Mouse (Mus musculus) embryonic facial prominence, embryonic 10.5 days (tissue): Measurements from ENCODE around the gene Brat1. TPM values are rescaled to one million over a fixed set of nuclear protein-coding genes. Genes with fewer than 3 reads are reported as not detected.

Experiments used
- DNase-seq: peaks from one replicate; pipeline ENCODE4 v3.0.0-alpha.2; 2017; ENCODE audit warnings: low spot score
- H3K27ac ChIP-seq: fragments of 300-500 bp; sonication (generic); replicated peaks from 2 replicates; pipeline ENCODE4 v1.5.1; 2016; ENCODE audit warnings: mild to moderate bottlenecking
- H3K27me3 ChIP-seq: fragments of 300-500 bp; sonication (generic); replicated peaks from 2 replicates; pipeline ENCODE4 v1.6.1; 2016; ENCODE audit warnings: low read depth, mild to moderate bottlenecking; ENCODE audit not compliant: poor library complexity, severe bottlenecking
- H3K36me3 ChIP-seq: fragments of 300-500 bp; sonication (generic); replicated peaks from 2 replicates; pipeline ENCODE4 v1.6.1; 2016; ENCODE audit warnings: mild to moderate bottlenecking, moderate library complexity
- H3K4me1 ChIP-seq: fragments of 300-500 bp; sonication (generic); 2 replicates; pipeline ENCODE4 v1.6.1; 2016
- H3K4me3 ChIP-seq: fragments of 300-500 bp; sonication (generic); 2 replicates; pipeline ENCODE4 v1.5.1; 2016; ENCODE audit warnings: mild to moderate bottlenecking, moderate library complexity
- H3K9me3 ChIP-seq: fragments of 300-500 bp; sonication (generic); 2 replicates; pipeline ENCODE4 v1.6.1; 2016; ENCODE audit warnings: mild to moderate bottlenecking
- WGBS: fragments of 180-500 bp; shearing (Covaris S2); methylation state at CpG from one replicate; pipeline ENCODE4 v1.1.7; 2016; 5-methylcytosine and 5-hydroxymethylcytosine counted together
- polyA plus RNA-seq: library from polyadenylated mRNA; unstranded; fragments of >200 nt; fragmentation: Nextera tagmentation; extraction: Ambion mirVana; gene quantifications from 2 replicates; pipeline ENCODE4 v1.2.1, GENCODE M21; 2016

Brat1 gene
- polyA plus RNA-seq, 1 experiment from 2014 or later = 22.8 TPM

- peak overlapping the region; percentile 97 for H3K27ac ChIP-seq
- 40% methylated on average over 17 of the region's 17 CpGs for WGBS
These were observed 1.1 kb upstream of the Brat1 start for GRCm38 (mm10) chr5:140703480-140704377.

GRCm38 (mm10) chr5:140705501-140706171 lies 825 bp downstream of the Brat1 start:
- H3K4me1 ChIP-seq = peaks cover 44% of the 10 kb centered on the region
- no peak for DNase-seq
- H3K4me3 ChIP-seq = peak overlapping the region; percentile 70
- H3K27ac ChIP-seq = peak overlapping the region; percentile 97
- H3K27me3 ChIP-seq = no peaks in the 10 kb centered on the region
- no peaks in the 10 kb centered on the region for H3K9me3 ChIP-seq
- peaks cover 30% of the 10 kb centered on the region for H3K36me3 ChIP-seq
- 61% methylated on average over 7 of the region's 7 CpGs for WGBS

More at GRCm38 (mm10) chr5:140703480-140704377, 1.1 kb upstream of the Brat1 start:
- H3K27me3 ChIP-seq = no peaks in the 10 kb centered on the region
- DNase-seq = no peak
- H3K4me1 ChIP-seq = peaks cover 52% of the 10 kb centered on the region
- H3K9me3 ChIP-seq = no peaks in the 10 kb centered on the region
- H3K4me3 ChIP-seq = peak overlapping the region; percentile 70
- H3K36me3 ChIP-seq = peaks cover 33% of the 10 kb centered on the region

GRCm38 (mm10) chr5:140710315-140710714 lies 5.5 kb downstream of the Brat1 start:
- H3K27me3 ChIP-seq = no peaks in the 10 kb centered on the region
- H3K4me1 ChIP-seq = peaks cover 9% of the 10 kb centered on the region
- no peak overlapping the region for H3K4me3 ChIP-seq
- DNase-seq = no peak
- H3K27ac ChIP-seq = no peak overlapping the region
- WGBS = 92% methylated on average over 6 of the region's 6 CpGs
- no peaks in the 10 kb centered on the region for H3K9me3 ChIP-seq
- H3K36me3 ChIP-seq = peaks cover 77% of the 10 kb centered on the region

GRCm38 (mm10) chr5:140711040-140711439 lies 6.2 kb downstream of the Brat1 start:
- peaks cover 84% of the 10 kb centered on the region for H3K36me3 ChIP-seq
- no peaks in the 10 kb centered on the region for H3K9me3 ChIP-seq
- DNase-seq = no peak
- H3K27me3 ChIP-seq = no peaks in the 10 kb centered on the region
- H3K4me3 ChIP-seq = no peak overlapping the region
- H3K27ac ChIP-seq = no peak overlapping the region
- WGBS = 85% methylated on average over 5 of the region's 5 CpGs
- H3K4me1 ChIP-seq = peaks cover 1% of the 10 kb centered on the region

GRCm38 (mm10) chr5:140720773-140721172 lies 16.0 kb downstream of the Brat1 start:
- H3K9me3 ChIP-seq = no peaks in the 10 kb centered on the region
- peaks cover 45% of the 10 kb centered on the region for H3K36me3 ChIP-seq
- no peak overlapping the region for H3K4me3 ChIP-seq
- 83% methylated on average over 7 of the region's 7 CpGs for WGBS
- H3K4me1 ChIP-seq = no peaks in the 10 kb centered on the region
- H3K27ac ChIP-seq = no peak overlapping the region
- no peaks in the 10 kb centered on the region for H3K27me3 ChIP-seq
- DNase-seq = no peak

- H3K27ac ChIP-seq = no peak overlapping the region
- no peaks in the 10 kb centered on the region for H3K9me3 ChIP-seq
- peaks cover 32% of the 10 kb centered on the region for H3K36me3 ChIP-seq
- no peaks in the 10 kb centered on the region for H3K27me3 ChIP-seq
- WGBS = 87% methylated on average over 3 of the region's 3 CpGs
- no peak for DNase-seq
- no peaks in the 10 kb centered on the region for H3K4me1 ChIP-seq
- no peak overlapping the region for H3K4me3 ChIP-seq
These were observed 17.3 kb downstream of the Brat1 start for GRCm38 (mm10) chr5:140722121-140722520.

GRCm38 (mm10) chr5:140723822-140724221 lies 19.0 kb downstream of the Brat1 start, which contains the start of gene Amz1:
Amz1 (plus strand) TSS chr5:140724127.
- H3K27ac ChIP-seq = no peak within 1 kb of the TSS
- no peaks in the 10 kb centered on the region for H3K4me1 ChIP-seq
- 84% methylated on average over 13 of the region's 13 CpGs for WGBS
- no peak within 1 kb of the TSS for H3K4me3 ChIP-seq
- DNase-seq = no peak
- H3K9me3 ChIP-seq = no peaks in the 10 kb centered on the region
- H3K36me3 ChIP-seq = peaks cover 15% of the 10 kb centered on the region
- no peaks in the 10 kb centered on the region for H3K27me3 ChIP-seq

- no peaks in the 10 kb centered on the region for H3K9me3 ChIP-seq
- no peaks in the 10 kb centered on the region for H3K36me3 ChIP-seq
- DNase-seq = no peak
- no peaks in the 10 kb centered on the region for H3K4me1 ChIP-seq
- no peaks in the 10 kb centered on the region for H3K27me3 ChIP-seq
- WGBS = 86% methylated on average over 7 of the region's 7 CpGs
- no peak overlapping the region for H3K4me3 ChIP-seq
- H3K27ac ChIP-seq = no peak overlapping the region
These were observed 21.4 kb downstream of the Brat1 start for GRCm38 (mm10) chr5:140726062-140726839.

GRCm38 (mm10) chr5:140726946-140727740 lies 22.3 kb downstream of the Brat1 start:
- DNase-seq = no peak
- no peaks in the 10 kb centered on the region for H3K9me3 ChIP-seq
- H3K27ac ChIP-seq = no peak overlapping the region
- no peak overlapping the region for H3K4me3 ChIP-seq
- H3K27me3 ChIP-seq = no peaks in the 10 kb centered on the region
- no peaks in the 10 kb centered on the region for H3K36me3 ChIP-seq
- H3K4me1 ChIP-seq = no peaks in the 10 kb centered on the region
- WGBS = 84% methylated on average over 17 of the region's 17 CpGs

GRCm38 (mm10) chr5:140731040-140731797 lies 26.4 kb downstream of the Brat1 start:
- no peak overlapping the region for H3K4me3 ChIP-seq
- WGBS = 85% methylated on average over 11 of the region's 11 CpGs
- H3K27me3 ChIP-seq = peaks cover 28% of the 10 kb centered on the region
- 0 out of 2 replicates have a peak, but pooled peaks cover 2% of the 10 kb centered on the region for H3K9me3 ChIP-seq
- no peak overlapping the region for H3K27ac ChIP-seq
- DNase-seq = no peak
- peaks cover 12% of the 10 kb centered on the region for H3K4me1 ChIP-seq
- no peaks in the 10 kb centered on the region for H3K36me3 ChIP-seq

GRCm38 (mm10) chr5:140732195-140732594 lies 27.4 kb downstream of the Brat1 start:
- Histone ChIP-seq H3K4me1 (peaks cover 14% of the 10 kb centered on the region), H3K36me3 (no peaks in the 10 kb centered on the region), H3K27me3 (peaks cover 38% of the 10 kb centered on the region), H3K9me3 (0 out of 2 replicates have a peak, but pooled peaks cover 4% of the 10 kb centered on the region), H3K27ac (no peak overlapping the region), H3K4me3 (no peak overlapping the region)
- peak; percentile 35 for DNase-seq
- 62% methylated on average over 4 of the region's 4 CpGs for WGBS
